Mouse (Mus musculus) cerebellum, postnatal 10 days (tissue): ENCODE measurements around the gene Man1a.
A peak's percentile ranks its signal among the peaks of the same experiment; 100 is the strongest.

Source experiments
- DNase-seq, 2 experiments: peaks; one replicate each; pipeline ENCODE4 v3.0.0; 2021; ENCODE audit warnings: mixed read lengths in 2 of 2

Gene Man1a

DNA sequence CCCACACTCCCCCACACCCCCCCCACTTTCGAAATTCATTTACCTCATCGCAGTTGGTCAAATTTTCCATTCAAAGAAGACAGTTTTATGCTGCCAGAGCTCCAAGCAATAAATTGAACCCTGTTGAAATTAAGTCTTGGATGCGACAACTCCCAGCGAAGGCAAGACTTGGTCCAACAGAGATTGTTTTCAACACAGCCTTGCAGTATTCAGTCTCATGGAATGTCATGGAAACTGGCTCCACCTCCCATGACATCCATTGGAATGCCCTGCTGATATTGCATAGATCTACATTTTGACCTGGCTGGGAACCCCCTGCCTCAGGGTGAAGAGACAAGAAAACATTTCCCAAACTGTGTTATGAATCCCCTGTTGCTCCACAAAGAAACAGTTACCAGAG lies at the start of gene Man1a:
TSS of gene Man1a (minus strand) at position 190 of the 400 bp plus-strand sequence.
- DNase-seq = peak; percentile 6 to 13

DNA sequence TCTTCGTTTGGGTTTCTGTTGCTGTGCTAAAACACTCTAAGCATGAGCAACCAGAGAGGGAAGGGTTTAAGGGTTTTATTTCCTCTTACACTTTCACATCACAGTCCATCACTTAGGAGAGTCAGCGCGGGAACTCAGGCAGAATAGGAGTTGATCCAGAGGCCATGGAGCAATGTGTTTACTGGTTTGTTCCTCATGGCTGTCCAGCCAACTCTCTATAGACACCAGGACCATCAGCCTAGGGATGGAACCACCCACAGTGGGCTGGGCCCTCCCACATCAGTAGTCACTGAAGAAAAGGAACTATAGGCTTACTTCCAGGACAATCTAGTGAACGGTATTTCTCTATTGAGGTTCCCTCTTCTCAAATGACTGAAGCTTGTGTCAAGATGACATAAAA lies 45.4 kb upstream of the Man1a start:
- no peak for DNase-seq

DNA sequence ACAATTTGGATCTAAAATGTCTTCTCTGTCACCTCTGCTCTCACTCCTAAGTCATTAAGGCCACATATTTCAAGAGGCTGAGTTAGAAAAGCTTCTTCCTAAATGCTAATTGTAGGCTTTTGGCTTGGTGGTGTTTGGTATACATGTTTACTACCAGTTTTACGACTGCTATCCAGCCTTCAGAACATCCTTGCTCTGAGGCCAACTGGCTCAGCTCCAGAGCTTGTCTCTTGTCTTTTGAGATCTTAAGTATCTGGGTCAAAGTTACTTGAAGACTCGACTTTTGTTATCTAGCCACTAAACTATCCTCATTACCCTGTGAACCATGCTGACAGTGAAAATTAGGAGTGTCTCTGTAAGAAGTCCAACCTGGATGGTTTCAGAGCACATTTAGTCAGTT lies 44.0 kb upstream of the Man1a start:
- DNase-seq = peak in 1 of 2 experiments; percentile 10

DNA sequence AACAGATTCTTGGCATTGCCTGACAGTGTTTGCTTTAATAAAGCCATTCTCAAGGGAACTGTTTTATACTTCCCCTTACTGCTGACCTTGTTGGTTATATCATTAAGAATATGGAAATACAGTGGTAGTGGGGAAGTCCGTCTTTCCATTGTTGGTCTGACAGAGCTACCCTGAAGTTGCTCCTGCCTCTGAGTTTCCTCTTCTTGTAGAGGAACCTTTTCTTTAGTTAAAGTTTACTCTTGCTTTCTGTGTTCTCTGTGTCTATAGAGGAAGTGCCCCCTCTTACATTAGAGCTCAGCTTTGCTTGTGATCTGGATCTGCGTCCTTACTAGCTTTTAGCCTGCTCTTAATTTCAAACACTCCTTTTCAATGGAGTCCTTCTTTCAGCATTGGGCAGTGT lies 42.9 kb upstream of the Man1a start:
- DNase-seq = no peak

DNA sequence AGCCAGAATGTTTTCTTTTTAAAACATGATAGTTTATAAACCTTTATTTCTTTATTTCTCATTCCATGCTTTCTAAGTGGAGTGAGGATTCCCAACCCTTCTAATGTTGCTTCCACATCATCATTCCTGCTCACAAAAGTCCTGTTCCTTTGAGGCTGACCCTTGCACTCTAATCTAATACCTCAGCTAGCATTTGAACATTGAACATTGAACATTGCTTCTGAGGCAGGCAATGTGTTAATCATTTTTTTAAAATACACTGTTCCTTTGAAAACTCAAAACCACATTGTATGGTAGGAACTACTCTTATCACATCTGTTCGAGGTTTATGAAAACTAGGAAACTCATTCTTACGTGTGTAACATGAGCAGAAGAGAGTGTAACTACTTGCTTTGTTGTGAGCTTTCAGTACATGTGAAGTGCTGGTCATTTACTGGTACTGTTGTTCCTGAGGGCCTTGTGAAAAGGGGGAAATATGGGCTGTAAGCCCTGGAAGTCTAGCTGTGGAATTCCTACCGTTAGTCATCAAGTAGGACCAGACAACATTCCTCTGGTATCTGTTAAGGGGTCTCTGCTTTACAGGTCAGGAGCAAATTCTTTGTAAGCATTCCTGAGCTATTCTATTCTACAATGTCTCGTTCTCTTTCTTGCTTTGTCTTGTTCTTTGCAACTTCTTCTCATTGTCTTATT lies 42.0 kb upstream of the Man1a start:
- no peak for DNase-seq

DNA sequence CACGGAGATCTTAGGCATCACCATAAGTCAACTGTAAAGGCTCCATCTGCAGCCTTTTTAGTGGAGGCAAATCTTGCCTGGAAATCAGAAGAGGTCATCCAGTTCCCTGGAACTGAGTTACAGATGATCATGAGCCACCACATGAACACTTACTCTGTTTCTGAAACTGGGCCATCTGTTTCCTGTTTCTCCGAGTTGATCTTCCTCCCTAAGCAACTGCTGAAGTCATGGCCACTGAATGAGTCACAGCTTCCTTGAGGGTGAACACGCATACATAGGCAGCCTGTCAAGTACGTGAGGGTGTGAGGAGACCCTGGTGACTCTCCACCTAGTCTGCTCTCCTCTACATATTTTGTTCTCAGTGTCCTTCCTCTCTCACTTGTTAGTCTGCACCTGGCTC lies 41.4 kb upstream of the Man1a start:
- peak; percentile 1 to 3 for DNase-seq

DNA sequence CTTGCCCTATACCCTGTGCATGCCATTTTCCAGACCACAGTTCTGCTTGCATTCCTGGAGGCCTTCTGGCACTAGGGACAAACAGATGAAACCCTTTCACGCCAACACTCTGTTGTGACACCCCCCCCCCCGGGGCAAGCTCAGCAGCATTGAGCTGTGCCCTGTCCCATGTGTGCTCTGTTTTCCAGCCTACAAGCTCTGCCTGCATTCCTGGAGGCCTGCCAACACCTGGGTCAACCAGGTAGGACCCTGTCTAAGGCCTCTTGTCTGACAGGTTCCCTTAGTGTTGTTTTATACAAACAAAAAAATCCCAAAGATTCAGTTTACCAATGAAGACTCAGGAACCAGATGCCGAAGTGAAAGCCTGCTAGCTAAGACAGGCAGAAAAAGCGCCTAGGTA lies 27.3 kb upstream of the Man1a start:
- peak; percentile 4 to 14 for DNase-seq

DNA sequence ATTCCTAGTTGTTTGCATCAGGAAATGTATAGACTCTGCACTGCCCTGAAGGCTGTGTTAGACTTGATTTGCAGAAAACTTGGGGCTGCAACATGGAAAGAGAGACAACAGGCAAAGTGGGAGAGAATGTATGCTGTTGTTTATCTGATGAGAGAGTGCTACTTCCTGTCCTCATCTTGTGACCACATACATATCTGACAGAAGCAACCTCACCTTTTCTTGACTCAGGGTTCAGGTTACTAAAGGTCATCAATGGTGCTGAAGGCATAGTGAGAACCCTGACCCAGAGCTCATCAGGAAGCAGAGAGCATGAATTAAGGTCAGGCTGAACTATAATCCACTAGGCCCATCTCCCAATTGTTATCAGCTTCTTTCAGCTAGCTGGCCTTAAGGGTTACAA lies 15.7 kb upstream of the Man1a start:
- no peak for DNase-seq

DNA sequence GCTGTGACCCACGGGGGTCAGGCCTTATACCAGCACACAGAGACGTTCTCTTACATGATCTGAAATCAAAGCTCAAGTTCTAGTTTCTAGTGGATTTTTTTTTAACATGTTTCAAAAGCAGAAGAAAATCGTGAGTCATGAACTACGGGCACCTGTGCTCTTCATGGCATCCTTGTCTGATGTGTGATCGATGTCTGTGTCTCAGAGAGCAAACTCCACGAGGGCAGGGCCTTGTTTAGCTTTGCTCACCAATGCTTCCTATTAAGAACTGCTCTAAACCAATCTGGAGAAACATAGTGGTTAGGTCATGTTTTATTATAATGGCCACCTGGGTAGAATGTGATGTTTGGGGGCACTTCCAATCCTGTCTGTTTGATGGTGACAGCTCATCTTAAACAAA lies 13.5 kb upstream of the Man1a start:
- DNase-seq = no peak

DNA sequence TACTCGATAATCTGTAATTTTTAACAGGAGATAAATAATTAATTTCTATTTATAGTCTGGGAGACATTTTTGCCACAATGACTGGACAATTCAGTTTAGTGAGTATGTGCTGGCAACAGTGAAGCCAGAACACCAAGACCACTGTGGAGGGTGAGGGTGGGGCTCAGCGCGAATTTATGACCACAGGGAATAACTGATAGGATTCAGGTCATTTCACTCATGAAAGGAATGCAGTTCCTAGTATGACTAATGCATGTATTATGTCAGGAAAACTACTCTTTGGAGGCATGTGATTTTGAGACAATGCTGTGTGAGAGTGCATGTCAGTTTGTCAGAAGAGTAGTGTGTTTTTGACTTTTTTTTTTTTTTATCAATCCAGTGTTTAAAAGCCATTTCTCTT lies 10.9 kb upstream of the Man1a start:
- no peak for DNase-seq

DNA sequence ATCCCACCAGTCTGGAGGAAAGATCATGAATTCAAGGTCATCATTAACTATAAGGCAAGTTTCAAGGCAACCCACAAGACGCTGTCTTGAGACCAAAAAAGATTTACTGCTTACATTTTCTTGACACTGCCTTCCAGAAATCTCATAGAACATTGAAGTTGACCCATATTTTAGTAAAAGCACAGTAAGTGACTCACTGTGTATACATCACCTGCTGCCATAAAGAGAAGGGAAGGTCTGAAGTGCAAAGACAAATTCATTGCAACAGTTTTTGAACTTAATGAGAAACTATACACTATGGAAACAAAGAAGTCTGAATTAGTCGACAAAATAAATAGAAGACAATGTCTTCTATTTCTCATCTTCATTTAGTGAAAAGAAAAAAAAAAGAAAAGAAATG lies 8.7 kb upstream of the Man1a start:
- DNase-seq = no peak

DNA sequence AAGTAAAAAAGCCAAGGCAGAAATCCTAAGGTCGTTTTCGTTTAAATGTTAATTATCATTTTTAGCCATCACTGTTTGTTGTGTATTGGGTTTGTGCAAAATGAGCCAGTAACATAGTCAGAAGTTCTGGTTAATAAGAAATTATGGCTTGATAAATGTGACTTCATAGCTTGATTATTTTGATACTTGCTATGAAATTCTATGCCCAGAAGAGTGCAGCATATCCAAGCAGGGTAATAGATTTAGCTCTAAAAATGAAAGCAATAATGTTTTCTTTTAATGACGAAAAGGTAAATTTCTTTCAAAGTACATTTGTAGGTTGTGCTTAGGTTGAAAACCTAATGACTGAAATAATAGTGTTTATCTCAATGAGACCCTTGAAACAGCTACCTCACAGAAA lies 596 bp upstream of the Man1a start:
- DNase-seq = no peak

DNA sequence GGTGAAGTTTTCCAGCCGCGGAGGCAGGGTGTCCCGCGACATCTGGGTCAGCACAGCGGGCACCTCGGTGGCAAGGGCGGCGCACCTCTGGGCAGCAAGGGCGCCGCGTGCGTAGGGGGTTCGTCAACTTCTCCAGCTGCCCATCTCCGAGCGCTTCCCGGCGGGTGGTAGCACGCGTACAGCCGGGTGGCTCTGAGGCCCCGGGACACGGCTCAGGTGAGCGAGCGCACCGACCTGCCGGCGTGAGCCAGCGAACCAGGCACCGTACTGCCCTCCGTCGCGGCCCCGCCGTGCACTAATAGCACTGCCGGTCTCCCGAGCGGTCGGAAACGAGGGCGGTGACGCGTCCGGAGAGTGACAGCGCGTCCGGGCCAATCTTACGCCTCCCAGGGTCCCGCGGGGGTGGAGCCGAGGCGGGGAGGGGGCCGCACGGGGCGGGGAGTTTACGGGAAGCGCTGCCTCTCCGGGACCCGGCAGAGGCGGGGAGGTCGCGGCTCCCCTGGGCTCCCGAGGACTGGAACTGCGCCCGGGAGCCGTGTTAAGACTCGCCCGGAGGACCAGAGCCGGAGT lies 883 bp downstream of the Man1a start:
- peak; percentile 92 to 96 for DNase-seq

DNA sequence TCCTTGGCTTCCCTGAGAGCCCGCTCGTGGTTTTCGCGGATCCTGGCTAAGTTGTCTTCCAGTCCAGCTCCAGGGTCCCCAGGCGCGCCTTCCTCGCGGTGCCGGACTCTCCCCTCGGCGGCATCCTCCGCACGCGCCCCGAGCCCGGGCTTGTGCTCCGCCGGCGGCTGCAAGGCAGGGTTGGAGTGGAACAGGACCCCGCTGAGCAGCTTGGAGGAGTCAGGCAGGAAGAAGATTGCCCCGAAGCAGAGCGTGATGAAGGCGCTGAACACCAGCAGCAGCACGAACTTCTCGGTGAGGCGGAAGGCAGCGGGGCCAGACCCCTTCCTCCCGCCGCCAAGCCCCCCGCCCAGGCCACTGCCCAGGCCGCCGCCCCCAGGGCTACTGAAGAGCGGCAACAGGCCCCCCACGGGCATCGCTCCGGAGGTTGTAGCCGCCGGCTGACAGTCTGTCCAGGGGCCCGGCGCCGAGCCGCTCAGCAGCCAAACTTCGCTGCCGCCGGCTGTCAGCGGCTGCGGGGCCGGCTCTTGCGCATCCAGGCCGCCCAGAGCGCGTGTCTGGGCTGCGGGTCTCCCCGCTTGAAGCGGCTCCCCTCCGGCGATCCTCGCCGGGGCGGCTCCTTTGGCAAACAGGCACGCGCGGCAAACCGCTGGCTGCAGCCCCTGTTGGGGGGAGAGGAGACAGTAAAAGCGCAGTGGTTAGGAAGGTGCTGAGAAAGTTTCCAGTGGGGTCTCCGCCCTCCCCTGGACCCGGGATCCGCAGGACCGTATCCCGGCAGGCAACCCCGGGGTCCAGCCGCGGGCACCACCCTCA lies 1.6 kb downstream of the Man1a start:
- DNase-seq = peak; percentile 66 to 74

DNA sequence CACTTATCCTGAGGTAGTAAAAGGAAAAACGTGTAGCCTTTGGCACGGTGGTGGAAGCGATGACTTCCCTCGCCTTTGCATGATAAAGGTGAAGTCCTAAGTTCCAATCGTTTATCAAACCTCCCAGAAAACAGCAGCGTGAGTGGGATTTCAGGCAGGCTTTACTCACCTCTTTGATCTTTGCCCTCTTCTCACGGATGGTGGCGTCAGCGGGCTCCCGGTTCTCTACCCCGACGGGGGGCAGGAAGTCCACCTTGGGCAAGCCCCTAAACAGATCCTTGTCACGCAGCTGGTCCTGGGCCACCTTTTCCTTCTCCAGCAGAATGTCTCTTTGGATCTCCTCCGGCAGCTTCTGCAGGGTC lies 2.2 kb downstream of the Man1a start:
- no peak for DNase-seq

DNA sequence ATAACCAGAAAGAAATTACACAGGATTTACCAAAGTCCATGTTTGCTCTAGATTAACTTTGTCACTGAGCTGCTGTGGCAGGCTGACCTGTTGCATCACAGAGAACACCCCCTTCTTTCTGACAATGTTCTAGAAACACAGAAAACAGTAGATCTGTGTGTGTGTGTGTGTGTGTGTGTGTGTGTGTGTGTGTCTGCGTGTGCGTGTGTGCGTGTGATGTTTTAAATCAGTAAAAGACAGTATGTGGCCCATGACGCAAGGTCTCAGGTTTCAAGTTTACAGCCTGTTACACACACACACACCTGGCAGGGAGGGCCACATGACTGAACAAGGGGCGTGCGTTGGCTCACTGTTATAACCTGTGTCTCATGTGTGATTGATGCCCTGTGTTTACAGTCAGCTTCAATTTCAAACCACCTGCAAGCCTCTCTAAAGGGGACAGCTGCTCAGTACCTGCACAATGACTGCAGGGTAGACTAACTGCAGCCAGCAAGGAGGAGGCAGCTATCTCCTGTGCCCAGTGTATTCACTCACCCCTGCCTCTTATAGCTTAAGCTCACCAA lies 2.7 kb downstream of the Man1a start:
- DNase-seq = no peak

DNA sequence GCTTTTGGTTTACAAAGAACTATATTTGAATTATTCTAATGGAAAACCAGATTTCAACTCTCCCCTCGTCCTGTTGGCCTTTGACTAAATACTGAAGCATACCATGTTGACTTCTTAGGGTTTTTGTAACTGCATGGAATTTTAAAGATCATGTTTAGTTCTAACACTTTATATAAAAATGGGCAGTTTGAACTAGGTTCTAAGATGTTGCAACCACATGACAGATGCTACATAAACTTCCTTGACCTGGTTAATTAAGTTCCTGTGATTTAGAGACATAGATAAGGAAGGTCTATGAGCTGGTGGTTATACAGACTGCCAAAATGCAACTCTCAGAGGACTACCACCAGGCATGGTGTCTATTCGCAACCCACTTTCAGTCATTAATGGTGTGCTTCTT lies 4.1 kb downstream of the Man1a start:
- no peak for DNase-seq

DNA sequence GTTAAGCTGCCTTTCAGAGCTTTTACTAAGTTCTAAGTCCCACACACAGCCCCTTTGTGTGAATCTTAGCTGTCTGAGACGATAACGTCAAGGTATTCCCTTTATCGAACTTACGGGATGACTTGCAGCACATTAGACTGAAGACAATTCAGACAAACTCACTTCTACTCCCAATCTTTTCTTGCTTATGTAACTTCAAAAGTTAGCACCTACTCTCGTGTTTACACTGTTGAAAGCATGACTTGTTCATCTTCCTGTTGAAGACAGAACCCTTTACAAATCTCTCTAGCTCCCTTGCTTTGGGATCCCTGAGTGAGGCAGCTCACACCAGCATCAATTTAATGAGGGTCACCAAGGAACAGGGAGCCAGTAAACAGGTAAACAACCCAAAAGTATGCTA lies 5.9 kb downstream of the Man1a start:
- no peak for DNase-seq

DNA sequence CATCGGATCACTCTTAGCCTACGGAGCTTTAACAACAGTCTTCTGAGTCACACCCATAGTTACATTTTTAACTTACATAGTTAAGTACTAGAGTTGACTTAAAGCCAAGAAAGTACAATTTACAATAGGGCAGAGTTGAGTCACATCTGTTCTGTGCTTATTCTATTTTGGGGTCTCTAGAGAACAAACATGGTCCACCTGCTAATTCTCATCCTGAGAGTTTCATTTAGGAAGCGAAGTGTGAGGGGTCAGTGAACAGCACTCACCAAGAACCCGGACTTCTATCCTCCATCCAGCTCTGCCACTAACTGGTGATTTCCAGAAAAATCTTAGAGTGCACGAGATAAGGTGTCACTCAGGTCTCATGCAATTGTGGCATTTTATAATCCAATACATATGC lies 7.0 kb downstream of the Man1a start:
- DNase-seq = no peak

DNA sequence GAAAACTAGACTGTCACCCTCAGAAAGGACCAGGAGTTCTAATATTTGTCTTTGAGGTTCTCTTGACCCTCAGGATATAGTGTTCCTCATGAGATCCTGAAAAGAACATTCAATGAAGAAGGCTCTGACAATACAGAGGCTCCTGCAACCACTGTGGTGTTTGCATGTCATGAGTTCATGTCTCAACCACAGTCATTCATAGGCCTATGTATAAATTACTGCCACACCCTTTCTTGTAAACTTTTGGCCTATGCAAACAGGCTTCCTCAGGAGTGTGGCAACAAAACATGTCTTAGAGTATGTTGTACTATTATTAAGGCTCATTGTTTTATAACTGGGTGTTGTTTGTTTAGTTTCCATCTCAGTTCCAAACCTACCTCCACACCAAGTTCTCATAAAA lies 9.7 kb downstream of the Man1a start:
- DNase-seq = no peak

DNA sequence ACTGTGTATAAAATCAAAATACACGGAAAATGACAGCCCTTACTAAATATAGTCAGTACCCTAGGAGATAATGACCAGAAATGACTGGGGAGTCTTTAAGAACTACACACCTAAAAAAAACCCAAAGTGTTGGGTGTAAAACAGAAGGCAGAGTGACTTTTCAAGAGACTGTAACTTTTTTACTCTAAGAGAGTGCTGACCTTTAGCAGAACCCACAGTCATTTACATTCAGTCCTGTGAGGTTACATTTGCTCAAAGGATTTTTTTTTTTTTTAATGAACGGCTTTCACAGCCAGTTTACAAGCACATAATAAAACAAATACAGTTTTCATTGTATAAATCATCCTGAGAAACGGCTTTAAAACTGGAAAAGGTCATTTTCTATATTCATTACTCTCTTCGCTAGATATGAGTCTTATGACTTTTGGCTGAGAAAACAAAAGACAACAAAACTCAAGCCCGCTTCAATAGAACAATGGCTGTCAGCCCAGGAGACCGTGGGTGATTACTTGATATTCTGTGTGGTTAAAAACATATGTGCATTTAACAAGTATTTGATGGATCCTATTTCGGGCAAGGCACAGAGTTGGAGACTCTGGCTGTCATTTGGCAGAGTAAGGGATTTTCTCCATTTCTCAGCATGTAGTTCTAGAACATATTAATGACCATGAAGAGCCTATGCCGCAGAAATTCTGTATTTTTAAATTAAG lies 12.7 kb downstream of the Man1a start:
- no peak for DNase-seq

DNA sequence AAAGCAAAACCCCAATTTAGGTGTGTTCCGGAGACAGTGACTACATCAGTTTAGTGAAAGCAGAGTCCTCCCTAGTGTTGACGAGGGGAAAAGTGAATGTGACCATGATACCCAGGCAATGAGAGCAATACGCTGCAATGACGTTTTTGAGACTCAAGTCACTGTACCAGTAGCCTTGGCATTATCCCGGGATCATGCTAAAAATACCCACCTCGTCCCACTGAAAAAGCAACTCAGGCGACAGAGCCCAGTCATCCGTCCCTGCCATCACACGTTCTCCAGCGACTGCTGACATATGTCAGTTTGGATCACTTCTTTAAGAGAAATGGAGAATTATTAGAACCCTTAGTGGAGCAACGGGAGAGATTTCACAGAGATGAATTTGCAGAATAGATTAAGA lies 13.6 kb downstream of the Man1a start:
- peak in 1 of 2 experiments; percentile 12 for DNase-seq

DNA sequence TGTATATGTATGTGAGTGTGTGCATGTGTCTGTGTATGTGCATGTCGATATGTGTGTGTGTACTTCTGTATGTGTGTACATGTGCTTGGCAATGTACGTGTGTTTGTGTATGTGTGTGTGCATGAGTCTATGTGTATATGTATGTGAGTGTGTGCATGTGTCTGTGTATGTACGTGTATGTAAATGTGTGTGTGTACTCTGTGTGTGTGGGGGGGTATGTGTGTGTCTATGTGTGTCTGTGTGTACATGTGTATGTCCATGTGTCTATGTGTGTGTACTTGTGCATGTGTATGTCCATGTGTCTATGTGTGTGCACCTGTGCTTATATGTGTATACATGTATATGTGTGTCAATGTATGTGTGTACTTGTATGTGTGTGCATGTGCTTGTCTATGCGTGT lies 15.2 kb downstream of the Man1a start:
- no peak for DNase-seq
